Mouse (Mus musculus) kidney, adult 11 months (tissue): ENCODE data around the gene Nthl1.
A peak's percentile ranks its signal among the peaks of the same experiment; 100 is the strongest.

Experiments
- DNase-seq: peaks from one replicate; pipeline ENCODE4 v3.0.0; 2022

Gene Nthl1

GRCm38 (mm10) chr17:24630072-24630471 lies 2.4 kb upstream of the Nthl1 start:
- no peak for DNase-seq

GRCm38 (mm10) chr17:24632813-24633449 lies 451 bp downstream of the Nthl1 start:
- DNase-seq, result peak; percentile 63

- DNase-seq, result no peak
These were observed 1.4 kb downstream of the Nthl1 start for GRCm38 (mm10) chr17:24633831-24634230.

- peak; percentile 56 for DNase-seq
These were observed 2.5 kb downstream of the Nthl1 start for GRCm38 (mm10) chr17:24635024-24635423.

- DNase-seq, result no peak
These were observed 3.2 kb downstream of the Nthl1 start for GRCm38 (mm10) chr17:24635694-24636093.

GRCm38 (mm10) chr17:24636781-24637481 lies 4.5 kb downstream of the Nthl1 start:
- DNase-seq, result no peak

- no peak for DNase-seq
These were observed 5.7 kb downstream of the Nthl1 start for GRCm38 (mm10) chr17:24638214-24638613.

GRCm38 (mm10) chr17:24638840-24639239 lies 6.4 kb downstream of the Nthl1 start:
- peak; percentile 66 for DNase-seq

GRCm38 (mm10) chr17:24639571-24639988 lies 7.1 kb downstream of the Nthl1 start:
- no peak for DNase-seq

- no peak for DNase-seq
These were observed 7.6 kb downstream of the Nthl1 start for GRCm38 (mm10) chr17:24640119-24640518.

GRCm38 (mm10) chr17:24640581-24640980 lies 8.1 kb downstream of the Nthl1 start:
- no peak for DNase-seq

GRCm38 (mm10) chr17:24641944-24642343 lies 9.5 kb downstream of the Nthl1 start:
- no peak for DNase-seq

- DNase-seq, result no peak
These were observed 10.4 kb downstream of the Nthl1 start for GRCm38 (mm10) chr17:24642791-24643343.

GRCm38 (mm10) chr17:24644030-24644715 lies 11.7 kb downstream of the Nthl1 start:
- DNase-seq, result peak; percentile 51

GRCm38 (mm10) chr17:24644875-24645721 lies 12.6 kb downstream of the Nthl1 start:
- DNase-seq, result peak; percentile 60

GRCm38 (mm10) chr17:24645916-24646315 lies 13.4 kb downstream of the Nthl1 start:
- peak; percentile 62 for DNase-seq

GRCm38 (mm10) chr17:24646381-24646780 lies 13.9 kb downstream of the Nthl1 start:
- no peak for DNase-seq

GRCm38 (mm10) chr17:24647493-24647892 lies 15.0 kb downstream of the Nthl1 start:
- no peak for DNase-seq

GRCm38 (mm10) chr17:24648731-24649377 lies 16.4 kb downstream of the Nthl1 start:
- no peak for DNase-seq

GRCm38 (mm10) chr17:24649581-24650069 lies 17.1 kb downstream of the Nthl1 start:
- DNase-seq, result no peak

GRCm38 (mm10) chr17:24650070-24650616 lies 17.7 kb downstream of the Nthl1 start, which contains the start of gene Slc9a3r2:
Gene Slc9a3r2 (minus strand): TSS chr17:24650327.
- DNase-seq, result no peak
